Comparison of ENCODE assay signal across 10 mouse cellular contexts in the genomic region with DNA sequence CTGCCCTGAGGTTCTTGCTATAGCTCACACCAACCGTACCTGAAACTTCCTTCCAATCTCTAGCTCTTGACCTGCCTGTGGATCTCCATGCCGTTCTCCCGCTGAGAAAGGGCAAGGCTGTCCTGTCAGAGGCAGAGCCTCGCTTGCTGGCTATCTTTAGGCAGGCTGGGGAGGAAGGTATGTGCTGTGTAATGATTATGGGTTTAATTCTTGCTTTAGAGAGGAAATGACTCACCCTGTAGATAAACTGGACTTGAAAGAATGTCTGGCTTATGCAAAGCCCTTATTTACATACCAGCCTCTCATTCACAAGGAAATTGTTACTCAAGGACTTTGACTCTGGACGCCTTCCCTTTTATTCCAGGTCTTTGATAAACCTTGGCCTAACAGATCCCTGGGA.
DNase-seq lines count a peak whose midpoint lies in the region; ATAC-seq and TF ChIP-seq lines count a peak whose summit lies in the region.
"Had no signal": no experiment of that assay in that cellular context is flagged by ENCODE, and none has a peak within 500 bp of the region (broad histone marks: within the 10 kb centered on the region; RNA-seq: fewer than 3 reads in every experiment).

No protein-coding gene starts in this region.

- peak; percentile 29 to 57 for DNase-seq in lung, adult 18-20 months
- DNase-seq in lung, postnatal 14 days = no peak
- DNase-seq in heart, adult 8-10 months (ENCODE audit: low spot score) = peak; percentile 31
- no peak for DNase-seq in embryo, embryonic 9.5 days (ENCODE audit: extremely low spot score)
- DNase-seq in forebrain, postnatal 0 days = no peak
- DNase-seq in left cerebral cortex, adult 18-20 months (ENCODE audit: low spot score in 2 of 2) = no peak

- no peak overlapping the region for H3K27ac ChIP-seq in liver, embryonic 16.5 days (ENCODE audit: low read length)
- H3K27ac ChIP-seq in forebrain, postnatal 0 days (ENCODE audit: low read depth, low read length) = no peak overlapping the region
- H3K27ac ChIP-seq: hindbrain, embryonic 15.5 days; neural tube, embryonic 12.5 days had no signal

- H3K4me1 ChIP-seq in liver, embryonic 16.5 days (ENCODE audit: control insufficient read depth, low read depth, low read length) = peaks cover 24% of the 10 kb centered on the region
- no peaks in the 10 kb centered on the region for H3K4me1 ChIP-seq in forebrain, postnatal 0 days (ENCODE audit: insufficient read depth)
- H3K4me1 ChIP-seq: hindbrain, embryonic 15.5 days; neural tube, embryonic 12.5 days had no signal

- H3K9ac ChIP-seq in liver, embryonic 16.5 days (ENCODE audit: low read depth, low read length) = no peak overlapping the region
- H3K9ac ChIP-seq in forebrain, postnatal 0 days = no peak overlapping the region
- H3K9ac ChIP-seq: hindbrain, embryonic 15.5 days; neural tube, embryonic 12.5 days had no signal

- H3K4me3 ChIP-seq in liver, embryonic 16.5 days (ENCODE audit: low read depth, low read length) = no peak overlapping the region
- H3K4me3 ChIP-seq in forebrain, postnatal 0 days (ENCODE audit: low read depth, low read length) = no peak overlapping the region
- H3K4me3 ChIP-seq: hindbrain, embryonic 15.5 days; neural tube, embryonic 12.5 days had no signal

- H3K9me3 ChIP-seq in liver, embryonic 16.5 days (replicated peaks; ENCODE audit: control insufficient read depth, low read length) = no peaks in the 10 kb centered on the region
- H3K9me3 ChIP-seq in forebrain, postnatal 0 days (ENCODE audit: low read length) = no peaks in the 10 kb centered on the region
- H3K9me3 ChIP-seq: hindbrain, embryonic 15.5 days; neural tube, embryonic 12.5 days had no signal

- no peak for TF ChIP-seq CTCF in forebrain, postnatal 0 days (IDR thresholded peaks at IDR 0.05; ENCODE audit: low read depth)

- ATAC-seq in liver, embryonic 16.5 days (ENCODE audit: low read depth) = peak; percentile 57
- no peak for ATAC-seq in forebrain, postnatal 0 days
- no peak for ATAC-seq in erythroblast, adult 5-6 weeks (replicated peaks; ENCODE audit: low FRiP score, poor library complexity, severe bottlenecking)

- H3K27me3 ChIP-seq in liver, embryonic 16.5 days (ENCODE audit: control insufficient read depth, insufficient read depth, low read depth, low read length) = no peaks in the 10 kb centered on the region
- no peaks in the 10 kb centered on the region for H3K27me3 ChIP-seq in forebrain, postnatal 0 days (ENCODE audit: insufficient read depth, low read length)
- H3K27me3 ChIP-seq: hindbrain, embryonic 15.5 days; neural tube, embryonic 12.5 days had no signal

- WGBS in liver, embryonic 16.5 days (ENCODE audit: insufficient replicate concordance) = 10% methylated on average over 5 of the region's 5 CpGs
- WGBS in forebrain, postnatal 0 days = 68% methylated on average over 5 of the region's 5 CpGs

- H3K36me3 ChIP-seq in liver, embryonic 16.5 days (ENCODE audit: control insufficient read depth, insufficient read depth) = no peaks in the 10 kb centered on the region
- H3K36me3 ChIP-seq in forebrain, postnatal 0 days (ENCODE audit: insufficient read depth) = no peaks in the 10 kb centered on the region
- H3K36me3 ChIP-seq: hindbrain, embryonic 15.5 days; neural tube, embryonic 12.5 days had no signal

- no peak overlapping the region for H3K4me2 ChIP-seq in liver, embryonic 16.5 days (ENCODE audit: low read depth, low read length)
- H3K4me2 ChIP-seq in forebrain, postnatal 0 days (ENCODE audit: low read depth) = no peak overlapping the region
- H3K4me2 ChIP-seq: hindbrain, embryonic 15.5 days; neural tube, embryonic 12.5 days had no signal

Comparison
In these comparisons a context has a peak if more than half of its experiments do, and no peak if none do; other contexts are left out.
1. DNase-seq: peak in lung, adult 18-20 months (2 of 2) and heart, adult 8-10 months (single experiment); none in lung, postnatal 14 days (single experiment), embryo, embryonic 9.5 days (single experiment), forebrain, postnatal 0 days (single experiment) and left cerebral cortex, adult 18-20 months (0 of 2).